Mouse (Mus musculus): ENCODE data around the gene Nme7.

Gene Nme7

GRCm38 (mm10) chr1:164432649-164433048, 128.7 kb downstream of the Nme7 start:
- no peak for DNase-seq (ENCODE audit: low spot score in 2 of 2)

- DNase-seq (ENCODE audit: low spot score in 2 of 2): no peak
These were observed 130.1 kb downstream of the Nme7 start for GRCm38 (mm10) chr1:164434049-164434448.

DNA sequence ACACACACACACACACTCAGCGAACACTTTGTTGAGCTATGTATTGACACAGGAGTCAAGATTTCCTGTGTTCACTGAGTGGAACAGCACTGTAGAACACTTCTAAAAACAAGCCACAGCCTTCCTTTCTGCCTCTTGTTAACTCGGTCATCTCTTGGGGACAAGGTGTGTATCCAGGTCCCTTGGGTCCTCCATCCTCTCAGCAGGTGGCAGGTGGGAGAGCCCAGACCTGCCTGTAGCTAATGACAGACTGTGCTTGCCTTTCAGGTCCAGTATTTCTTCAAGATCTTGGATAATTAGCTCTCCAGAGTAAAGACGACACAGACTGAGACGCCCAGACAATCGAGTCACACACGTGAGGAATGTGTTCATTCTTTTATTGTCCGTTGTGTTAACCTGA, 132.8 kb downstream of the Nme7 start:
- no peak for DNase-seq (ENCODE audit: low spot score in 2 of 2)

GRCm38 (mm10) chr1:164440230-164440629, 136.3 kb downstream of the Nme7 start:
- no peak for DNase-seq (ENCODE audit: low spot score in 2 of 2)

- DNase-seq (ENCODE audit: low spot score in 2 of 2): no peak
These were observed 136.9 kb downstream of the Nme7 start for GRCm38 (mm10) chr1:164440708-164441407.

- DNase-seq (ENCODE audit: low spot score in 2 of 2): no peak
These were observed 137.6 kb downstream of the Nme7 start for GRCm38 (mm10) chr1:164441408-164441974.

DNA sequence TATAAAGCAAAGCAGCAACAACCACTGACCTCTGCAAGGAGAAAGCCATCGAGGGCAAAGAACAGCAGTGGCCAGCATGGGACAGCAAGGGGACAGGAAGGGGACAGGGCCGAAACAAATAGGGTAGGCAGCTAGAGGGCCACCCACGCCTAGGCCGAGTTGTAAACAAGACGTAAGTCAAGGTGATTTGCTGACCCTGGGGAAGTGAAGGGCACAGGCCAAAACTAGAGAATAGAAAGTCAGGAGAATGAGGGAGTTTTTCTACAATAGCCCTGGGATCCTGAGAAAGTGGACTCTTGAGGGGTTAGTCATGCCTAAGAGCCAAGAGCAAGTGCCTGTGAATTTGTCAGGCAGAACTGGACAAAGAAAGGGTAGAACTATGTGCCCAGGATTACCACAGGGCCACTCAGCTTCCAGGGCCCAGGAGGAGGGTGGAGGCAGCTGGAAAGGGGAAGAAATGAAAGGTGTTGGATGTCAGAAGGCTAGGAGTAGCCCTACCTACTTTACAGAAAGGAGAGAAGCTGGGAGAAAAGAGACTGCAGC, 141.8 kb downstream of the Nme7 start:
- DNase-seq (ENCODE audit: low spot score in 2 of 2): no peak

DNA sequence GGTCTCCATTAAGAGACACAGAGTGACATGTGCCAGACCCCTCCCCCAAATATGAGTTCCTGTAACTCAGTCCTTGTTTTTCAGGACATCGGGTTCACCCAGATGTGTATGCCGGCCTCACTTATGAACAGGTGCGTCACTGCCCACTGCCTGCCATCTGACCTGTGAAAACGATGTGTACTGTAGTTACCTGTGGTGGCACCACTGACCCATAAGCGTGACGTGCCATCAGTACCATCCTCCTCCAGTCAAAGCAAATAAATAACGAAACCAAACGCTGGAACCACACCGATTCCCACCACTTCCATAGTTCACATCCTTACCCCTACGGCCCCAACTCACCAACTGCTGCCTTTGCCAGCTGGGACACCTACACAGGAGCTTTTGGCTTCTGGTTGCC, 142.6 kb downstream of the Nme7 start:
- no peak for DNase-seq (ENCODE audit: low spot score in 2 of 2)

DNA sequence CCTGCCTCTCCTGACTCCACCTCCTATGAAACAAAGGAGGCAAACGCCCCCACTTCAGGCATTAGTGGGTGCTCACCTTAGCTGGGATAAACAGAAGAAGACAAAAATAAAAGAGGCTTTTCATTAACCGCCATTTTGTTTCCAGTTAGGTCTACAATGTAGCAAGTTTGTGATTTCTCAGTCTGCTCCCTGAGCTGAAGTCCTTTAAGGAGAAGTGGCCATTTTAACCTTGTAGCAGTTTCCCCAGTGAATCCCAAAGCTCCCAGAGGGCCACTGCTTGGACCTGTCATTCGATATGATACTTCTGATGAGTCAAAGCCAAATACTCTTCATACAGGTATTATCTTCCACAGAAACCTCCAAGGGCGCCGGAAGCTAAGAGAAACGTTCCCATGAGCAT, 143.6 kb downstream of the Nme7 start:
- DNase-seq (ENCODE audit: low spot score in 2 of 2): no peak

- no peak for DNase-seq (ENCODE audit: low spot score in 2 of 2)
These were observed 145.7 kb downstream of the Nme7 start for GRCm38 (mm10) chr1:164449626-164450025.

GRCm38 (mm10) chr1:164450231-164450630, 146.3 kb downstream of the Nme7 start:
- no peak for DNase-seq (ENCODE audit: low spot score in 2 of 2)

DNA sequence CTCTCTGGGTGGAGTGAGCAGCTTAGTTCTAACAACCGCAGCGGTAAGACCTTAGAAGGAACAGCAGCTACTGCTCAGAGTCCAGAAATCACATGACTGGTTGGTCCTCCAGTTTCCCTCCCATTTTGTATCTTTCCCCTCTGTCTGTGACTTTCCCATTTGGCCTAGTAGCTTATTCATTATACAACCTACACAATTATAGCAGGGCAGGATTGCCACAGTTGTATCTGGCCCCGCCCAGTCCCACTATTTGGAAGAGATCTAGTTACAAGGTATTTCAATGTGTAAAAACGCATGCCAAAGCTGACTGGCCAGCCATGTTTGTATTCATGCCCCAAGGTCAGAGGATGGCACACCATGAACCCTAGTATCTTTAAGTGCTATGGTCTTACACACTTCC, 146.7 kb downstream of the Nme7 start:
- DNase-seq (ENCODE audit: low spot score in 2 of 2): no peak

DNA sequence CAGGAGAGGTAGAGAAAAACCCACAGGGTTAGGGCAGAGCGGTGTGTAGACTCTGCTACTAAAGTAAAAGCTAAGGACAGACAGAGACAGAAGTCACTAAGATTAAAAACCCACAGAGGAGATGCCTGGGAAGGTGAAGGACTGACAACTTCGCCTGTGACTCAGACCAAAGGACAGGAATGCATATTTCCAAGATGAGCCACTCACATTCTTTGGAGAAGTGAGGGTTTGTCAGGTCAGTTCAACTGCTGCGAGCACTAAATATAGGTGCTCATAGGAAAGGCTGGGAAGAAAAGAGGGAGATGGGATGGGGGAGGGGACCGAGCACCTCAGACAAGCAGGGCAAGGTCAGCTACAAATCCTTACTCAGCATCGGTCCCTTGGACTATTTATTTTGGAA, 147.4 kb downstream of the Nme7 start:
- no peak for DNase-seq (ENCODE audit: low spot score in 2 of 2)

GRCm38 (mm10) chr1:164452580-164452979, 148.7 kb downstream of the Nme7 start:
- DNase-seq (ENCODE audit: low spot score in 2 of 2): no peak

GRCm38 (mm10) chr1:164453146-164453545, 149.2 kb downstream of the Nme7 start:
- no peak for DNase-seq (ENCODE audit: low spot score in 2 of 2)

DNA sequence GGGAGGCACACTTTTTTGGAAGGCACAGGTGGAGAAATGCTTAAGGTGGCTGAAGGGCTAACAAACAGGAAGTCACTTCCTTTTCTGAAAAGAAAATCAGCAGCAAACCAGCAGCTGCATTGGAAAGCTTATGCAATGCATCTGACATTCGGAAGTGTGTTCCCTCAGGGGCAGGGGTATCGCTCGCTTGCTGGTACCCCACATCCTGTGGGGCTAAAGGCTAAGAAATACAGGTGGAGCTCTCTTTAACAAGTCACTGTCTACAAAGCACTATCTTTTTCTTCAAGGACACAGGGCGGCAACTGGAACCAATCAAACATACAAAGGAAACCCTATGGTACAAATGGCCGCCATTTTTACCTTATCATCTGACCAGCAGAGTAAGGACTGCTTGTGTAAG, 149.8 kb downstream of the Nme7 start:
- no peak for DNase-seq (ENCODE audit: low spot score in 2 of 2)

GRCm38 (mm10) chr1:164454747-164455400, 151.0 kb downstream of the Nme7 start:
- peak; percentile 48 to 60 for DNase-seq (ENCODE audit: low spot score in 2 of 2)

GRCm38 (mm10) chr1:164455614-164456013, 151.7 kb downstream of the Nme7 start:
- DNase-seq (ENCODE audit: low spot score in 2 of 2): no peak

GRCm38 (mm10) chr1:164456065-164456464, 152.1 kb downstream of the Nme7 start:
- no peak for DNase-seq (ENCODE audit: low spot score in 2 of 2)

DNA sequence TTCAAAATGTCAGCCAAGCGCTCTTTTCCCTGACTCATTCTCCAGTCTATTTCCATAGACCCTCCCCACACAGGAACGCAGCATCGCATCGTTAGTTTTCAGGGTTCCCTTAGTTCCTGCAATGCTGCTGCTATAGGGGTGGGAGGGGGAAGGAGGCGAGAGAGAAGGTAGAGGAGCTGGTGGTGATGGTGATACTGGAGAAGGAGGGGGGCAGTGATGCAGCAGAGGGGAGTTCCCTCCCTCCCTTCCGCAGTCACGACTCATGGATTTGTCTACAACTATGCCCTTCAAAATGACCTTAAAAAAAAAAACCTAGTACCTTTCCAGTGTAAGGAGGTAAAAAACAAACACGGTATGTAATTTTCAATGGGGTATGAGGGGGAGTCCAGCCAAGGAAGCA, 152.8 kb downstream of the Nme7 start:
- no peak for DNase-seq (ENCODE audit: low spot score in 2 of 2)

GRCm38 (mm10) chr1:164457531-164458244, 153.8 kb downstream of the Nme7 start:
- DNase-seq (ENCODE audit: low spot score in 2 of 2): no peak

DNA sequence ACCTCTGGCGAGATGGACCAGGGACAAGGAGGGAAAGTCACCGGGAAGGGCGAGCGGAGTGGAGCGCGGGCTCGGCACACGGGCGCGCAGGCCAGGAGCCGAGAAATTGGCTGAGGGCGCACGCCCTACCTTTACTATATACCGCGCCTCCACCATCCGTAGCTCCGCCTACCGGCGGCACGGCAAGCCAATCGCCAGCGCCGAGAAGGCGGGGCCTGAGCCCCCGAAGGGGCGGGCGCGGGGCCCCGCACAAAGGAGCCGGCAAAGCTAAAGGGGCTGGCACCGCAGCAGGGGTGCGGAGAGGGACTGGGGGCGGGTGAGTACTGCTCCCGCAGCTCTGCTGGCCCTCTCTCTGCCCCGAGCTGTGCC, 154.3 kb downstream of the Nme7 start, which contains the start of gene Atp1b1:
Gene Atp1b1 (minus strand): TSS at position 111 of the 369 bp plus-strand sequence.
- peak; percentile 75 to 82 for DNase-seq (ENCODE audit: low spot score in 2 of 2)

All from frontal cortex, postnatal 25 days (tissue).